Mouse (Mus musculus): ENCODE results near the gene Ssbp3. TPM values are rescaled to one million over a fixed set of nuclear protein-coding genes. Genes with fewer than 3 reads are reported as not detected.

The Ssbp3 gene
- polyA plus RNA-seq, 1 experiment, result 145 TPM

DNA sequence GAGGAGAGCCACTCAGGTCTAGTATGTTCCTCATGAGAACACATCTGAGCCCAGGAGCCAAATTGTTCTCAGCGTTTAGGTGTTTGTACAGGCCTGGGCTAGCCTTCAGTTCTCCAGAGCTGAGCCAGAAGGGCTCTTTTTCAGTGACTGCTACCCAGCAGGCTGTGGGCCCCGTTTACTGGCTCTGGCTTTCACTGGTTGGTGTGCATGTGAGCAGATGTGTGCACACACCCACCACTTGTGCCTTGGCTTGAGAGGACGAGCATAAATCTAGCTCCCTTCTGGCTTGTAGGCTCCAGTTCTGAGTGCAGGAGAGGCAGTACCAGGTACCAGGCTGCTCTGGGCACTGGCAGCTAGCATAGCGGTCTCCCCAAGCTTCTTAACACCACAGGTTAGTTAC lies 127.8 kb downstream of the Ssbp3 start:
- H3K4me3 ChIP-seq (ENCODE audit: insufficient read depth, low read length), result no peak overlapping the region
- no peaks in the 10 kb centered on the region for H3K4me1 ChIP-seq (ENCODE audit: control insufficient read depth, insufficient read depth, low read length)
- H3K27ac ChIP-seq (ENCODE audit: insufficient read depth, low read length), result no peak overlapping the region
- no peak for TF ChIP-seq POLR2A (IDR thresholded peaks at IDR 0.05; ENCODE audit: low read depth, low read length)
- TF ChIP-seq CTCF (IDR thresholded peaks at IDR 0.05; ENCODE audit: borderline replicate concordance, insufficient read depth, low read length), result no peak

DNA sequence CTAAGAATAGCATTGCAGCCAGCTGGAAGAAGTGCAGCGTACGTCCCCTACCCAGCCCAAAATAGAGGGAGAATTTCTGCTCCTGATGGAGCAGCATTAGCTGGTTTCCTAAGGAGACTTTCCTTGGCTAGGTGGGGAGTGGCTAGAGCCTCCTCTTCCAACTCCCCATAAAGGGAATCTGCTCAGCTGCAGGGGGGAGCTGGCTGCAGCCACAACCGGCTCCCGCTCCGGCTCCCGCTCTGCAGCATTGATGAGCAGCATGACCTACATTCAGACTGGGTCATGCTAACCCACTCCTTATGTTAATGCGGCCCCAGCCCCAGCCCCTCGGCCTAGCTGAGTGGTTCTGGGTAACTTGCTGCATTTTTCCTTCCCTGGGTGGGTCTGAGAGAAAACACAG lies 128.8 kb downstream of the Ssbp3 start:
- TF ChIP-seq CTCF (IDR thresholded peaks at IDR 0.05; ENCODE audit: borderline replicate concordance, insufficient read depth, low read length) (no peak), POLR2A (IDR thresholded peaks at IDR 0.05; ENCODE audit: low read depth, low read length) (no peak)
- Histone ChIP-seq H3K4me3 (ENCODE audit: insufficient read depth, low read length) (no peak overlapping the region), H3K4me1 (ENCODE audit: control insufficient read depth, insufficient read depth, low read length) (no peaks in the 10 kb centered on the region), H3K27ac (ENCODE audit: insufficient read depth, low read length) (no peak overlapping the region)

DNA sequence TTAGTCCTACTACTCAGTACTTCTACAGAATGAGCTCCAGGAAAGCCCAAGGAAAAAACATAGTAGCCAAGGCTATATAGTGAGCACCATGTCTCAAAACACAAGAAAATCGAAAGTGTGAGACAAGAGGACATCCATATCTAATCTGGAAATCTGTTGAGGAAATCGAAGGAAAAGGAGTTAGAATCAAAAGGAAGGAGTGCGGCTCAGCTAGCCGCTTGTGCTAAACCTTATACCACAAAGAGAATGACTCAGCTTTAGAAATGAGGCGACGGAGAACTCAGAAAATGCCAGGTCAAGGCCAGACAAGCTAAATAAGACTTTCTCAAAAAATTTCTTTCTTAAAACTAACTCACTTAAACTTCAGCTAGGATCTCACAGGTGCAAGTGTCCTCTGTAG lies 131.8 kb downstream of the Ssbp3 start:
- TF ChIP-seq POLR2A (IDR thresholded peaks at IDR 0.05; ENCODE audit: low read depth, low read length), result no peak
- no peak for TF ChIP-seq CTCF (IDR thresholded peaks at IDR 0.05; ENCODE audit: borderline replicate concordance, insufficient read depth, low read length)
- no peaks in the 10 kb centered on the region for H3K4me1 ChIP-seq (ENCODE audit: control insufficient read depth, insufficient read depth, low read length)

DNA sequence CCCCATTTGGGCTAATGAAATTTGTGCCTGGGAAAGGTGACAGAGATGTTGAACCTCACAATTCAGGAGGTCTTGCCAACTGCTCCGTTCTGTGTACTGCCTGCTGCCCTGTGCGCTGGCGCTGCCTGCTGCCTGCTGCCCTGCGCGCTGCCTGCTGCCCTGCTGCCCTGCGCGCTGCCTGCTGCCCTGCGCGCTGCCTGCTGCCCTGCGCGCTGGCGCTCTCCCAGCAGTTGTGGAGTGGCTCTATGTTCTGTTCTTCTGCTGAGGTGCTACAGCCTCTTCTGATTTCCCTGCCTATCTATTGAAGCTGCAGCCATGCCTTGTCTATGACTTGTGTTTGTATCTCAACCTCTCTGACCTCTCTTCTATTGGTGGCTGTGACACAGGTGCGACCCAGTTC lies 134.7 kb downstream of the Ssbp3 start:
- Histone ChIP-seq H3K4me1 (ENCODE audit: control insufficient read depth, insufficient read depth, low read length) (no peaks in the 10 kb centered on the region), H3K4me3 (ENCODE audit: insufficient read depth, low read length) (no peak overlapping the region), H3K27ac (ENCODE audit: insufficient read depth, low read length) (no peak overlapping the region)
- TF ChIP-seq CTCF (IDR thresholded peaks at IDR 0.05; ENCODE audit: borderline replicate concordance, insufficient read depth, low read length) (no peak), POLR2A (IDR thresholded peaks at IDR 0.05; ENCODE audit: low read depth, low read length) (no peak)

More for the DNA sequence above, 131.8 kb downstream of the Ssbp3 start:
- Histone ChIP-seq H3K27ac (ENCODE audit: insufficient read depth, low read length) (no peak overlapping the region), H3K4me3 (ENCODE audit: insufficient read depth, low read length) (no peak overlapping the region)

DNA sequence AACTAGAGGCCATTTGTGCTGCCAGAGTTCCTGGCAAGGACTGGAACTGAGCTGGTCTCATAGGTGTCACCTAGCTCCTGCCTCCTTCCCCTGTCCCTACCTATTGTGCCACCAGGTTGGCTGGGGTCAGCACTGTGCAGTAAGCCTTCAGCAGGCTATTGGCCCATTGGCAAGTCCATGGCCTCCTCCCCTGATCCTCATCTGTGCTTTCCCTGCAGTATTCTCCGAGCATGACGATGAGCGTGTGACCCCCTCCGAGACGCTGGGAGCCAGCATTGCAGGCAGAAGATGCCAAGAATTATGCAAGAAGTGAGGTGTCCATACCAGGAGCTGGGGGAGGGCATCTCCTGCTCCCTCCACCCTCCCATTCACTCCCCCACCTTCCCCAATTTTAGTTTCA lies 137.3 kb downstream of the Ssbp3 start:
- Histone ChIP-seq H3K4me1 (ENCODE audit: control insufficient read depth, insufficient read depth, low read length) (no peaks in the 10 kb centered on the region), H3K4me3 (ENCODE audit: insufficient read depth, low read length) (no peak overlapping the region), H3K27ac (ENCODE audit: insufficient read depth, low read length) (no peak overlapping the region)
- TF ChIP-seq POLR2A (IDR thresholded peaks at IDR 0.05; ENCODE audit: low read depth, low read length), result no peak
- no peak for TF ChIP-seq CTCF (IDR thresholded peaks at IDR 0.05; ENCODE audit: borderline replicate concordance, insufficient read depth, low read length)

DNA sequence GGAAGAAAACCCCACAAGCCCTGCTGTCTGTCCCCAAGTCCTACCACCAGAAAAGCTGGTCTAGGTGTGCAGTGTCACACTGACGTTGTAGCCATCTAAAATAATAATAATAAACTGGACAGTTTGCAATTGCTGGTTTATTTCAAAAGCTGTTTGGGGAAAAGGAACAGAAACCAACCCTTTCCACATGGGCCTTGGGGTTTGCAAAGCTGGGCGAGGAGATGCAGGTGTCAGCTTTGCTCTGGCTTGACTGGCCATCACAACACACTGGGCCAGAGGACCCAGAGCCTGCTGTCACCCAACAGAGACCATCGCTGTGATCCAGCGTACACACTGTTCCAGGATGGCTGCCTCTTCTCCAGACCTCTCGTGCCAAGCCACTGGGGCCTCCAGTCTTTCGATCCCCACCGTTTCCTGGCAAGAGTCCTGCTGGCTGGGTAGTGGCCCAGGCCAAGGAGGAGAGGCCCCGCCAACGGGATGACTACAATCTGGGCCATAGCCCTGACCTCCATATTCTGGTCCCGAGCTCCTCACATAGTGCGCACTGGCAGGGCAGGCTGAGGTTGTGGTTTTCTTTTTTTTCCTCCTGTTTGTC lies 138.2 kb downstream of the Ssbp3 start:
- TF ChIP-seq CTCF (IDR thresholded peaks at IDR 0.05; ENCODE audit: borderline replicate concordance, insufficient read depth, low read length), result no peak
- no peak for TF ChIP-seq POLR2A (IDR thresholded peaks at IDR 0.05; ENCODE audit: low read depth, low read length)
- Histone ChIP-seq H3K27ac (ENCODE audit: insufficient read depth, low read length) (no peak overlapping the region), H3K4me3 (ENCODE audit: insufficient read depth, low read length) (no peak overlapping the region), H3K4me1 (ENCODE audit: control insufficient read depth, insufficient read depth, low read length) (no peaks in the 10 kb centered on the region)

DNA sequence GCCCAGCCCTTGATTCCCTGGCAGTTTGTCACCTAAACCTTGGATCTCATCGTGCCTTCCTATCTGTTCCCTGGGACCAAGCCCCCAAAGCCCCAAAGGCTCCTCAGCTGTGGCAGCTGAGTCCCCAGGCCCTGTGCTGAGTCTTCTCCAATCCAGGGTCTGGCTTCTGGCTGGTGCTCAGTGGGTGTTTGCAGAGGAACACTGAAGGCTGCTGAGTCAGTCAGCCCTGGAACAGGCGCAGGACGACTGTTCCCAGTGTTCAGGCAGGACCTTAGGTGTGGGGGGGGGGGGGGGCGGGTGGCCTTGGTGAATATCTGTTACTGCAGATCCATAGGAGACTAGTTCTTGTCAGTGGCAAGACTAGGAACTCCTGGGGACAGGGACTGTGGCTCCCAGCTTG lies 141.4 kb downstream of the Ssbp3 start:
- TF ChIP-seq CTCF (IDR thresholded peaks at IDR 0.05; ENCODE audit: borderline replicate concordance, insufficient read depth, low read length), result no peak
- TF ChIP-seq POLR2A (IDR thresholded peaks at IDR 0.05; ENCODE audit: low read depth, low read length), result no peak
- Histone ChIP-seq H3K27ac (ENCODE audit: insufficient read depth, low read length) (no peak overlapping the region), H3K4me3 (ENCODE audit: insufficient read depth, low read length) (no peak overlapping the region), H3K4me1 (ENCODE audit: control insufficient read depth, insufficient read depth, low read length) (no peaks in the 10 kb centered on the region)

DNA sequence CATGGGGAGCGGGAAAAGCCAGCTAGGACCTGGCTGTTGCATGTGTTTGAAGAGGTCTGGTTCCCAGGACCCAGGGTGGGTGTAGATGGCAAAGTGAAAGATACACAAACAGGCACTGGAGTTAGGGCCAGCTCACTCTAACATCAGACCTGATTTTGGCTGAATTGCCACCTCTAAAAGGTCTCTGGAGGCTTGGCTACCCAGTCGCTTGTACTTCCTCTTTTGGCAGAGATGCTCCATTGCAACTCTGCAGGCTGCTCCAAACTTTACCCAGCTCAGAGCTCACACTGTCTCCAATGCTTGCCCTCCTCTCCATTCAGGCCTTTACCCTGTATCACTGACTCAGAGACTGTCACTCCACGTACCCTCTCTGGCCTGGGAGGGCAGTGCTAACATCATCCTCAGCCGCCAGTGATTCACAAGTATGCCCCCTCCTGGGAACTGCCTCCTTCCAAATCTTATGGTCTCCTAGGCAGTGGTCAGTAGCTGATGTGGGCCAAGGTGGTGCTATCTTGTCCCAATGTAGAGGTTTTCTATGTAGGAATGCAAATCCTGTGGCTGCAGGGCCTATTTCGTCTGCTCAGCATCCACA lies 142.6 kb downstream of the Ssbp3 start:
- Histone ChIP-seq H3K4me1 (ENCODE audit: control insufficient read depth, insufficient read depth, low read length) (no peaks in the 10 kb centered on the region), H3K4me3 (ENCODE audit: insufficient read depth, low read length) (no peak overlapping the region), H3K27ac (ENCODE audit: insufficient read depth, low read length) (no peak overlapping the region)
- no peak for TF ChIP-seq POLR2A (IDR thresholded peaks at IDR 0.05; ENCODE audit: low read depth, low read length)
- no peak for TF ChIP-seq CTCF (IDR thresholded peaks at IDR 0.05; ENCODE audit: borderline replicate concordance, insufficient read depth, low read length)

DNA sequence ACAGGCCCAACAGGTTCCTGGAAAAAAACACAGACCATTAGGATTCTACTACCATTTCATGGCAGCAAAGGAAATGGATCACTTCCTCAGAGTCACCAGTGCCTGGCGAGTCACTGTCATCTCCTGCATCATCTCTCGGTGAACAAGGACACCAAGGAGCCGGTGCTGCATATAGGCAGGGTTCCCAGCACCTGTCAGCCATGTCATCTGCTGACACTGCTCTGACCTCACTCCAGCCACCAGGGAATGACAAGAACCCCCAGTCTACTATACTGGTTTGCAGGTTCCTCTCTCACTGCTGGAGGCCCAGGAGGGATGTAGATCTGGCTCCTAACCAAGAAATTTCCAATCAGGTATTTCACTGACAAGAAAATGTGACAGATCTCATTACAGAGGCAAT lies 145.6 kb downstream of the Ssbp3 start:
- no peak for TF ChIP-seq POLR2A (IDR thresholded peaks at IDR 0.05; ENCODE audit: low read depth, low read length)
- no peak for TF ChIP-seq CTCF (IDR thresholded peaks at IDR 0.05; ENCODE audit: borderline replicate concordance, insufficient read depth, low read length)
- Histone ChIP-seq H3K4me3 (ENCODE audit: insufficient read depth, low read length) (no peak overlapping the region), H3K4me1 (ENCODE audit: control insufficient read depth, insufficient read depth, low read length) (no peaks in the 10 kb centered on the region), H3K27ac (ENCODE audit: insufficient read depth, low read length) (no peak overlapping the region)

DNA sequence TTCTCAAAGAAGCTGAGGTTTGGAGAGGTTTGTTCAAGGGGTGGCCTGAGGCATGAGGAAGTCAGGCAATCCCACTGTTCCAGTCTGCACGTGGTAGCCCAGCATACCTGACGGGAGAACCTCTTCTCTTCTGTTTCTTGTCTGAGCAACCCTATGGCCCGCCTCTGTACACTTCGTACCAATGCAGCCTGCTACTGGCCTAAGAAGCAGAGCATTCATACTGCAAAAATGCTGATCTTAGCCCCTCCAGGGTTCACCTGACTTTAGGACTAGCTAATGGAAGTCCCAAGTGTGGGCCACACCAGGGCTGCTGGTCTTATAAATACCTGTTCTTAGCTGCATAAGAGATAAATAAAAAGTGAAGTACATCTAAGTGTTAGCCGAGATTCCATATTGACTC lies 147.8 kb downstream of the Ssbp3 start:
- Histone ChIP-seq H3K27ac (ENCODE audit: insufficient read depth, low read length) (no peak overlapping the region), H3K4me1 (ENCODE audit: control insufficient read depth, insufficient read depth, low read length) (no peaks in the 10 kb centered on the region), H3K4me3 (ENCODE audit: insufficient read depth, low read length) (no peak overlapping the region)
- TF ChIP-seq CTCF (IDR thresholded peaks at IDR 0.05; ENCODE audit: borderline replicate concordance, insufficient read depth, low read length) (no peak), POLR2A (IDR thresholded peaks at IDR 0.05; ENCODE audit: low read depth, low read length) (no peak)
